Mouse (Mus musculus): ENCODE measurements around the gene 6030468B19Rik. TPM values are rescaled to one million over a fixed set of nuclear protein-coding genes. Genes with fewer than 3 reads are reported as not detected.

The 6030468B19Rik gene
- total and polyA plus RNA-seq, 2 experiments from 2014 or later = not detected

- Histone ChIP-seq H3K9ac (replicated peaks; ENCODE audit: low read length, poor library complexity, severe bottlenecking) (no peak overlapping the region), H3K4me3 (ENCODE audit: low read depth, low read length) (no peak overlapping the region), H3K27ac (ENCODE audit: low read depth, low read length) (no peak overlapping the region), H3K27me3 (ENCODE audit: insufficient read depth, low read length) (peaks cover 14% of the 10 kb centered on the region), H3K4me2 (ENCODE audit: low read depth, low read length, poor library complexity, severe bottlenecking) (no peak overlapping the region), H3K4me1 (ENCODE audit: insufficient read depth, low read length) (no peaks in the 10 kb centered on the region; the same call in 1 of the 2 replicates), H3K9me3 (ENCODE audit: low read length) (no peaks in the 10 kb centered on the region), H3K36me3 (ENCODE audit: insufficient read depth, low read length) (no peaks in the 10 kb centered on the region)
- DNase-seq (ENCODE audit: low spot score) = no peak
- ATAC-seq (ENCODE audit: low FRiP score) = no peak
- TF ChIP-seq CTCF (IDR thresholded peaks at IDR 0.05) = no peak
- 87% methylated on average over 14 of the region's 14 CpGs for WGBS
These were observed 21.2 kb upstream of the 6030468B19Rik start for GRCm38 (mm10) chr11:117776085-117776792.

DNA sequence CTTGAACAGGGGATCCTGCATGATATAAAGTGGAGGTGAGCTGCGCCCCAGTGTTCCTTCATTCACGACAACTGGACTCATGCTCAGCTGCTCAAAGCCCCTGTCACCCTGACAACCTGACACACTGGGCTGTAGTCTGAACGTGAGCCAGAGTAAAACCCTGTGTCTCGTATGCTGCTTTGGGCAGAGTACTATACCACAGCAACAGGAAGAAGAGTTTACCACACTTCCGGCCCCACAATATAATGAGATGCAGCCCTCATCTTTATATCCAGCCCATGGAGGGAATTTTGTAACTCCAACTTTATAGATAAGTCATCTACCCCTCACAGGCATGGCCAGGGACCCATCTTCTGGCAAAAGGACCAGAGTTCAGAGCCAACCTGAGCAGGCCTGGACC is 20.3 kb upstream of the 6030468B19Rik start:
- 79% methylated on average over 5 of the region's 5 CpGs for WGBS
- Histone ChIP-seq H3K36me3 (ENCODE audit: insufficient read depth, low read length) (no peaks in the 10 kb centered on the region), H3K4me3 (ENCODE audit: low read depth, low read length) (no peak overlapping the region), H3K27ac (ENCODE audit: low read depth, low read length) (no peak overlapping the region), H3K9ac (replicated peaks; ENCODE audit: low read length, poor library complexity, severe bottlenecking) (no peak overlapping the region), H3K27me3 (ENCODE audit: insufficient read depth, low read length) (peaks cover 23% of the 10 kb centered on the region), H3K4me2 (ENCODE audit: low read depth, low read length, poor library complexity, severe bottlenecking) (no peak overlapping the region), H3K9me3 (ENCODE audit: low read length) (no peaks in the 10 kb centered on the region), H3K4me1 (ENCODE audit: insufficient read depth, low read length) (no peaks in the 10 kb centered on the region; the same call in 1 of the 2 replicates)
- no peak for DNase-seq (ENCODE audit: low spot score)
- no peak for TF ChIP-seq CTCF (IDR thresholded peaks at IDR 0.05)
- no peak for ATAC-seq (ENCODE audit: low FRiP score)

DNA sequence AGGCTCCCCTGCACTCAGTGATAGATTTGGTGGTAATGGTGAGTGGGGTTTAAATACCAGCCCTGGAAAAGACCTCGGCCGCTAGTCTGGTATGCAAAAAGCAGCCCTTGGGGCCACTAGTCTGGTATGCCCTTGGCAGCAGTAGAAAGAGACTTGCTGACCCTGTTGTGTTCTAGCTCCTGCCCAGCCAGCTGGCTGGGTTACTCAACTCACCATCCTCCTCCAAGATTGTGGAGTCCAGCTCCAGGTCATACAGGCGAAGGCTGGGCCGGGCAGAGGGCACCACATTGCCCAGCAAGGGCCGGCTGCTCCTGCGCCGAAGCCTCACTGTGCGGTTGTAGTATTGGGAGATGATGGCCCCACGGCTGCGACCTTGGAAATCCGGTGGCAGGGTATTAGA is 19.4 kb upstream of the 6030468B19Rik start:
- H3K27me3 ChIP-seq (ENCODE audit: insufficient read depth, low read length) = peaks cover 24% of the 10 kb centered on the region
- no peak overlapping the region for H3K27ac ChIP-seq (ENCODE audit: low read depth, low read length)
- H3K9me3 ChIP-seq (ENCODE audit: low read length) = no peaks in the 10 kb centered on the region
- H3K36me3 ChIP-seq (ENCODE audit: insufficient read depth, low read length) = no peaks in the 10 kb centered on the region
- no peak for TF ChIP-seq CTCF (IDR thresholded peaks at IDR 0.05)
- H3K4me1 ChIP-seq (ENCODE audit: insufficient read depth, low read length) = no peaks in the 10 kb centered on the region; the same call in 1 of the 2 replicates
- no peak overlapping the region for H3K4me3 ChIP-seq (ENCODE audit: low read depth, low read length)
- no peak overlapping the region for H3K4me2 ChIP-seq (ENCODE audit: low read depth, low read length, poor library complexity, severe bottlenecking)
- no peak for ATAC-seq (ENCODE audit: low FRiP score)
- no peak for DNase-seq (ENCODE audit: low spot score)
- 91% methylated on average over 11 of the region's 11 CpGs for WGBS
- no peak overlapping the region for H3K9ac ChIP-seq (replicated peaks; ENCODE audit: low read length, poor library complexity, severe bottlenecking)

GRCm38 (mm10) chr11:117778851-117779433 is 18.5 kb upstream of the 6030468B19Rik start:
- H3K27ac ChIP-seq (ENCODE audit: low read depth, low read length) = peak overlapping the region; percentile 57
- H3K36me3 ChIP-seq (ENCODE audit: insufficient read depth, low read length) = no peaks in the 10 kb centered on the region
- no peak overlapping the region for H3K9ac ChIP-seq (replicated peaks; ENCODE audit: low read length, poor library complexity, severe bottlenecking)
- no peak overlapping the region for H3K4me3 ChIP-seq (ENCODE audit: low read depth, low read length)
- no peaks in the 10 kb centered on the region; the same call in 1 of the 2 replicates for H3K4me1 ChIP-seq (ENCODE audit: insufficient read depth, low read length)
- 77% methylated on average over 12 of the region's 12 CpGs for WGBS
- no peak for ATAC-seq (ENCODE audit: low FRiP score)
- H3K4me2 ChIP-seq (ENCODE audit: low read depth, low read length, poor library complexity, severe bottlenecking) = no peak overlapping the region; the same call in 1 of the 2 replicates
- no peaks in the 10 kb centered on the region for H3K9me3 ChIP-seq (ENCODE audit: low read length)
- H3K27me3 ChIP-seq (ENCODE audit: insufficient read depth, low read length) = peaks cover 26% of the 10 kb centered on the region
- DNase-seq (ENCODE audit: low spot score) = no peak
- no peak for TF ChIP-seq CTCF (IDR thresholded peaks at IDR 0.05)

DNA sequence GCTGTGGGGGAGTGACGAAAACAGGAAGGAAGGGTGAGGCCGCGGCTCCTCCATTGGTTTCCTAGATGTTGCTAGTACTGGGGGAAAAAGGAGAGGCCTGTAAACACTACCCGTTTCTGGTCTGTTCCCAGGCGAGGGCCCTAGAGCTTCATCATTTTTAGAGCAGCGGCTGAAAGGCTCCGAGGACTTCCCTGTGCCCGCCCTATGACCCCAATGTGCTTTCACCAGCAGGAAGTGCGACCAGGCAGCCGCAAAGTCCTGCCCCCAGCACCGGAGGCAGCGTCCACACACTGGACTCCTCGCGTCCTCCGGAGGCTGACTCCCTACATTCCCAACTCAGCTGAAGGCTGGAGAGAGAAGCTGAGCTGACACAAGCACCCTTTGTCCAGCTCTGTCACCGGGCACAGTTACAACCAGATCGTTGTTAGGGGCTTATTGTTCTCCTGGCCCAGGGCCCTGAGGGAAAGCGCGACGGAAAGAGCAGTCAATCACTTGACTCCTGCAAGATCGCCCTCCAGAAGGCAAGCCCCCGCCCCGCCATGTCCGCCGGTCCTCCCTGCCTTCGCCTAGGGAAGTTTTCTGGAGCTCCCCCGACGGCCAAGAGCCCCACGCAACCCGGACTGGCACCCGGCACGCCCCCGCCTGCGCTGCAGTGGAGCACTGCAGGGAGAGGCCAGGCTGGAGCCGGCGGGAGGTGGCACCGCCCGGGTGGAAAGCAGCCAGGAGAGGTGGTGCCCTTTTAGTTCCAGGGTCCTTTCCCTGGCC is 17.8 kb upstream of the 6030468B19Rik start:
- 12% methylated on average over 38 of the region's 38 CpGs for WGBS
- Histone ChIP-seq H3K36me3 (ENCODE audit: insufficient read depth, low read length) (no peaks in the 10 kb centered on the region), H3K4me2 (ENCODE audit: low read depth, low read length, poor library complexity, severe bottlenecking) (peak overlapping the region; percentile 44), H3K27ac (ENCODE audit: low read depth, low read length) (peak overlapping the region; percentile 57), H3K27me3 (ENCODE audit: insufficient read depth, low read length) (peaks cover 28% of the 10 kb centered on the region), H3K9ac (replicated peaks; ENCODE audit: low read length, poor library complexity, severe bottlenecking) (no peak overlapping the region), H3K4me1 (ENCODE audit: insufficient read depth, low read length) (no peaks in the 10 kb centered on the region; the same call in 1 of the 2 replicates), H3K4me3 (ENCODE audit: low read depth, low read length) (peak overlapping the region; percentile 23), H3K9me3 (ENCODE audit: low read length) (no peaks in the 10 kb centered on the region)
- ATAC-seq (ENCODE audit: low FRiP score) (peak; percentile 48; the same call in 1 of the 2 replicates), DNase-seq (ENCODE audit: low spot score) (peak; percentile 71)
- TF ChIP-seq CTCF (IDR thresholded peaks at IDR 0.05) = no peak

All from midbrain, postnatal 0 days (tissue).